Mouse (Mus musculus) lung, embryonic 14.5 days (tissue): ENCODE data around the gene Afap1l2. TPM values are rescaled to one million over a fixed set of nuclear protein-coding genes. Genes with fewer than 3 reads are reported as not detected.
A peak's percentile ranks its signal among the peaks of the same experiment; 100 is the strongest.

Experiments
- ATAC-seq: fragments of 200-750 bp; cut with Nextera tagmentation; 2 replicates; pipeline ENCODE4 v1.8.0; 2017; ENCODE audit warnings: mild to moderate bottlenecking, moderate TSS enrichment, moderate library complexity; ENCODE audit not compliant: insufficient read depth
- DNase-seq: peaks from one replicate; pipeline ENCODE4 v3.0.0-alpha.2; 2015
- H3K27ac ChIP-seq: fragments of 300-500 bp; sonication (generic); 2 replicates; pipeline ENCODE4 v1.5.1; 2014; ENCODE audit warnings: low read depth, mild to moderate bottlenecking, moderate library complexity
- H3K27me3 ChIP-seq: fragments of 300-500 bp; sonication (generic); 2 replicates; pipeline ENCODE4 v1.6.1; 2014; ENCODE audit warnings: low read length, control low read depth; ENCODE audit not compliant: insufficient read depth
- H3K36me3 ChIP-seq: fragments of 300-500 bp; sonication (generic); 2 replicates; pipeline ENCODE4 v1.6.1; 2014; ENCODE audit warnings: control low read depth; ENCODE audit not compliant: insufficient read depth
- H3K4me1 ChIP-seq: fragments of 300-500 bp; sonication (generic); 2 replicates; pipeline ENCODE4 v1.6.1; 2014; ENCODE audit warnings: antibody characterized with exemption, control low read depth; ENCODE audit not compliant: insufficient read depth
- H3K4me2 ChIP-seq: fragments of 300-500 bp; sonication (generic); 2 replicates; pipeline ENCODE4 v1.6.1; 2014; ENCODE audit warnings: mild to moderate bottlenecking
- H3K4me3 ChIP-seq: fragments of 300-500 bp; sonication (generic); 2 replicates; pipeline ENCODE4 v1.5.1; 2014; ENCODE audit warnings: low read depth, low read length
- H3K9ac ChIP-seq: fragments of 300-500 bp; sonication (generic); 2 replicates; pipeline ENCODE4 v1.6.1; 2014
- H3K9me3 ChIP-seq: fragments of 300-500 bp; sonication (generic); 2 replicates; pipeline ENCODE4 v1.6.1; 2016; ENCODE audit warnings: low read depth, low read length, control low read depth
- CTCF ChIP-seq: IDR thresholded peaks from 2 replicates; pipeline ENCODE4 v1.5.1; 2016; ENCODE audit warnings: antibody characterized with exemption, low read depth
- WGBS: fragments of 180-500 bp; shearing (Covaris S2); extraction: QIAGEN DNeasy Blood & Tissue Kit; methylation state at CpG from one replicate; pipeline ENCODE4 v1.1.7; 2014; 5-methylcytosine and 5-hydroxymethylcytosine counted together
- polyA plus RNA-seq: library from polyadenylated mRNA; unstranded; fragments of >200 nt; fragmentation: Nextera tagmentation; extraction: Ambion mirVana; gene quantifications from 2 replicates; pipeline ENCODE4 v1.2.1, GENCODE M21; 2014

Afap1l2 gene
- polyA plus RNA-seq, 1 experiment from 2014 or later: 24.2 TPM

DNA sequence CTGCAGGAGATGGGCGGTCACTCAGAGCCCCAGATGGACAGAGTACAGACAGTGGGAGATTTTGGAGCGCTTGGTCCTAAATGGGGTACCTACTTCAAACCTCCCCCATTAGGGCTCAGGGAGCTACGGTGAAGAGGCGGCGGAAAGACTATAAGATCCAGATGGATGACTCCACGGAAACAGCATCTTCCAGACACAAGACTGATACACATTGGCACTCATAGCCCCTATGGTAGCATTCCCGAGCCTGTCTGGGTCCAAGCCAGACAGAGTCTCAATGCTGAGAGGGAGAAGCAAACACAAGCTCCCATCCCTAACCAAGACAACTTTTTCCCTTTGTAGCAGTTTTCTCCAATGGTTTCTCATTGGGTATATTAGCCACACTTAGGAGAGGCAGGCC, 57.2 kb downstream of the Afap1l2 start:
- H3K27ac ChIP-seq: no peak overlapping the region
- H3K4me2 ChIP-seq: no peak overlapping the region
- peaks cover 7% of the 10 kb centered on the region for H3K4me1 ChIP-seq
- H3K9ac ChIP-seq: no peak overlapping the region
- no peak for ATAC-seq
- DNase-seq: no peak
- H3K4me3 ChIP-seq: no peak overlapping the region
- H3K9me3 ChIP-seq: no peaks in the 10 kb centered on the region
- H3K27me3 ChIP-seq: no peaks in the 10 kb centered on the region
- no peak for TF ChIP-seq CTCF
- no peaks in the 10 kb centered on the region for H3K36me3 ChIP-seq
- WGBS: 80% methylated on average over 7 of the region's 7 CpGs

DNA sequence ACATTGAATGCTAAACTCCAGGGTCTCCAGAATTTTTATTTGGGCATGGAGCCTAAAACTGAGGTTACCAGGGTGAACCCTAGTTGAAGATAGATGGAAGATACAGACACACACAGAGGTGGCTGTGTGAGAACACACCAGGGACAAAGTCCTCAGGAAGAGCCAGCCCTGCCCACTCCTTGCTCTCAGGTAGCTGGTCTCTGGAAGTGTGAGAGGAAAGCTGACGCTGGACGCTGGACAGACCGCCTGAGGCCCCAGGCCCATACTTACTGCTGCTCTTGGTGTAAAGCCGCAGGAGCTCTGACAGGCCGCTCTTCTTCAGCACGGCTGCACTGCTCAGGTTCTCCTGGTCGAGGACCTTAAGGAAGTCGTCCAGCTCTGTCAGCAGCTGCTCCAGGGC, 58.2 kb downstream of the Afap1l2 start:
- Histone ChIP-seq H3K36me3 (no peaks in the 10 kb centered on the region), H3K9me3 (no peaks in the 10 kb centered on the region), H3K4me3 (no peak overlapping the region), H3K27me3 (no peaks in the 10 kb centered on the region), H3K4me1 (peaks cover 7% of the 10 kb centered on the region), H3K27ac (no peak overlapping the region), H3K4me2 (no peak overlapping the region), H3K9ac (no peak overlapping the region)
- 53% methylated on average over 8 of the region's 8 CpGs for WGBS
- DNase-seq (no peak), ATAC-seq (no peak)
- TF ChIP-seq CTCF: no peak

DNA sequence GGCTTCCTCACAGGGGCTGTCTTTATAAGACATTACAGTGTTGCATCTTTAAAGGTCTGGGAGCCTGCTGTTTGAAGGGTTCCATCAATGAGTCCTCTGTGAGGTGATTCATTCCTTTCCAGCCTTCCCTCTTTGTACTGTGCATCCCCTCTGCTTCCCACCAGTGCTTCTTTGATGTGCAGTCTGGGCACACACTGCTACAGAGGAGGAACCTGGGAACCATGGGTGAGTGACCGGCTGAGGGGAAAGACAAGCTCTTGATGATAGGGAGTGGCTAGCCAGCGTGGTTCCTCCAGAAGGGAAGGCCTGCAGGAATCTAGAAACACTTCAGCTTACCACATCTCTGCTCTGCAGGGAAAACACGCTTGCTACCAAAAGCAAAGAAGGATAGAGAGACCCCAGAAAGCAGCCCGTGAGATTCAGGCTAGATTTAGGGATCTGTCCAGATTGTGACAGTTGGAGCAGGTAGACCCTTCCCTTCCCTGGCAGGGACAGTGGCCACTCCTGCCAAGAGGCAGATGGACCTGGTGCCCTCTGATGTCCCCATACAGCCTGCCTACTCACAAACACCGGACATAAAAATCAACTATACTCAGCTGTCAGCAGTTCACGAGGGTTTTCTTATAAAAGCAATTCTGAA, 59.9 kb downstream of the Afap1l2 start:
- Histone ChIP-seq H3K4me3 (no peak overlapping the region), H3K4me2 (no peak overlapping the region), H3K9ac (no peak overlapping the region), H3K27me3 (no peaks in the 10 kb centered on the region), H3K36me3 (no peaks in the 10 kb centered on the region), H3K4me1 (no peaks in the 10 kb centered on the region), H3K27ac (no peak overlapping the region), H3K9me3 (no peaks in the 10 kb centered on the region)
- ATAC-seq (no peak), DNase-seq (no peak)
- no peak for TF ChIP-seq CTCF
- 58% methylated on average over 6 of the region's 6 CpGs for WGBS

DNA sequence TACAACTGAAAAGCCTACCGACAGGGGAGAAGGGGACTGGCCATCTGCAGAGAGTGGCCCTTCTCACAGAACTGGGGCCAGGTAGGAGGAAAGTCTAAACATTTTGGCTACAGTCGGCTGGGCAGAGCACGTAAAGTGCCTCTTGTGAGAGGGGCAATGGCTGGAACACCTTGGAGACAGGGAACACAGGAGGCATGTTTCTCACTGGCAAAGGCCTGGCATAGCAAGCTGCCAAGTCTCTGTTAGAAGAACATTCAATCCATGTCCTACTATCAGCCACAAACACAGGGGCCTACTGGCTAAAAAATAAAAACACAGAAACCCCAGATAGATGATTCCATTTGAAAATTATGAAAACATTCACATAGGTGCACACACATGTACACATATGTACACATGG, 61.3 kb downstream of the Afap1l2 start:
- WGBS: 82% methylated on average over 3 of the region's 3 CpGs
- ATAC-seq: no peak

DNA sequence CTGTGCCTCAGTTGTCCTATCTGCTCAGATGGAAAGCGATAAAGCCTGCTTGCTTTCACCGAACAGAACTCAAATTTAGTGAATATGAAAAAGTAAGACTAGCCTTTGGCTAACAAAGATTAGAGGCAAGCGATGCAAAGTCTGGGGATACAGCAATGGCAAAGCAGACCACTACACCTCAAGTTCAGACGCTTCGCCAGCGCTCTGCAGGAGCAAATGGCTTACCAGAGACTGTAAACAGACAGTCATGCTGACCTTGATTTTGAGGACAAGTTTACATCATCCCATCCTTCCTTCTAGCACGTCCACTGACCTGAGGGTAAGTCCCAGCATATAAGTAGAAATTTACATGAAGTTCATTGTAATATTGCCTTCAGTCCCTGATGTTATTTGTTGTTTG, 61.8 kb downstream of the Afap1l2 start:
- no peak for TF ChIP-seq CTCF
- no peaks in the 10 kb centered on the region for H3K36me3 ChIP-seq
- H3K4me1 ChIP-seq: no peaks in the 10 kb centered on the region
- ATAC-seq: no peak
- H3K27me3 ChIP-seq: no peaks in the 10 kb centered on the region
- no peak overlapping the region for H3K27ac ChIP-seq
- H3K9ac ChIP-seq: no peak overlapping the region
- DNase-seq: no peak
- H3K4me3 ChIP-seq: no peak overlapping the region
- H3K4me2 ChIP-seq: no peak overlapping the region
- 88% methylated on average over 7 of the region's 7 CpGs for WGBS
- no peaks in the 10 kb centered on the region for H3K9me3 ChIP-seq

More for the DNA sequence above, 61.3 kb downstream of the Afap1l2 start:
- no peaks in the 10 kb centered on the region for H3K9me3 ChIP-seq
- no peak overlapping the region for H3K4me3 ChIP-seq
- no peak for TF ChIP-seq CTCF
- H3K9ac ChIP-seq: no peak overlapping the region
- H3K4me1 ChIP-seq: no peaks in the 10 kb centered on the region
- H3K36me3 ChIP-seq: no peaks in the 10 kb centered on the region
- DNase-seq: no peak
- no peaks in the 10 kb centered on the region for H3K27me3 ChIP-seq
- no peak overlapping the region for H3K27ac ChIP-seq
- H3K4me2 ChIP-seq: no peak overlapping the region

DNA sequence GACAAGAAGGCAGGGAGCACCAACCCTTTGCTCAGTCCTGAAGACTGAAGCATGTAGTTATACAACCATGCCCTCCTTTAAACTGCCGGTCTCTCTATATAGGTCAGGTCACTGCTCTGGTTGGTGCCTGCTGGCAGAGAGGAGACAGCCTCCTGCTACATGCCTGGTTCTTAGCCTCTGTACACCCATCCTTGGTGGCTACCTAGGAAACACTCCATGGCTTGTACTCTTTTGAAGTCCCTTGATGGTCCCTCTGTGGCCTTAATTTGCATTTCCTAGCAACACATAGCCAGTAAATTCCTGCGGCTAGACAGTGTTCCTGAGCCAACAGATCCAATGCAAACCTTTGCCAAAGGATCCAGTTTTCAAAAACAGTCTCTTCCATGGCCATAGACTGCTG, 62.4 kb downstream of the Afap1l2 start:
- ATAC-seq: no peak
- no peaks in the 10 kb centered on the region for H3K27me3 ChIP-seq
- H3K4me2 ChIP-seq: no peak overlapping the region
- H3K4me1 ChIP-seq: no peaks in the 10 kb centered on the region
- H3K9me3 ChIP-seq: no peaks in the 10 kb centered on the region
- H3K27ac ChIP-seq: no peak overlapping the region
- no peaks in the 10 kb centered on the region for H3K36me3 ChIP-seq
- 85% methylated on average over 2 of the region's 2 CpGs for WGBS
- H3K9ac ChIP-seq: no peak overlapping the region
- TF ChIP-seq CTCF: no peak
- no peak for DNase-seq
- no peak overlapping the region for H3K4me3 ChIP-seq

DNA sequence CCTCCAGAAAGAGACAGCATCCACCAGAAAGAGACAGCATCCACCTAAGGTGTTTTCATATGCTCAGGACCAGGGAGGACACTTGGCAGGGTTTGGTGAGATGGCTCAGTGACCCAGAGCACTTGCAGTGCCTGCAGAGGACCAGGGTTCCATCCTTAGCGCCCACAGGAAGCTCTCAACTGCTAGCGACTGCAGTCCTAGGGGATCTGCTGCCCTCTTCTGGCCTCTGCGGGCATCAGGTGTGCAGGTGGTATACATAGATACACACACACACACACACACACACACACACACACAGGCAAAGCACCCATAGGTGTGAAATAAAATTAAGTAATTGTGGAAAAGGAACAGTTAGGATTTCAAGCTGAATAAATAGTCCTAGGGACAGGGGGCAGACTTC, 63.2 kb downstream of the Afap1l2 start:
- Histone ChIP-seq H3K4me3 (no peak overlapping the region), H3K9ac (no peak overlapping the region), H3K4me1 (no peaks in the 10 kb centered on the region), H3K27me3 (no peaks in the 10 kb centered on the region), H3K27ac (peak overlapping the region; percentile 60), H3K9me3 (no peaks in the 10 kb centered on the region), H3K4me2 (no peak overlapping the region), H3K36me3 (no peaks in the 10 kb centered on the region)
- no peak for ATAC-seq
- WGBS: 93% methylated on average over 3 of the region's 3 CpGs
- no peak for DNase-seq
- TF ChIP-seq CTCF: no peak
